Mouse (Mus musculus): ENCODE measurements at regions not wholly inside any gene's neighbourhood (a gene's known extent, or its start where the extent isn't known, plus 50 kb on each side); places are given as distances from the start of the nearest gene placed in this dataset.

DNA sequence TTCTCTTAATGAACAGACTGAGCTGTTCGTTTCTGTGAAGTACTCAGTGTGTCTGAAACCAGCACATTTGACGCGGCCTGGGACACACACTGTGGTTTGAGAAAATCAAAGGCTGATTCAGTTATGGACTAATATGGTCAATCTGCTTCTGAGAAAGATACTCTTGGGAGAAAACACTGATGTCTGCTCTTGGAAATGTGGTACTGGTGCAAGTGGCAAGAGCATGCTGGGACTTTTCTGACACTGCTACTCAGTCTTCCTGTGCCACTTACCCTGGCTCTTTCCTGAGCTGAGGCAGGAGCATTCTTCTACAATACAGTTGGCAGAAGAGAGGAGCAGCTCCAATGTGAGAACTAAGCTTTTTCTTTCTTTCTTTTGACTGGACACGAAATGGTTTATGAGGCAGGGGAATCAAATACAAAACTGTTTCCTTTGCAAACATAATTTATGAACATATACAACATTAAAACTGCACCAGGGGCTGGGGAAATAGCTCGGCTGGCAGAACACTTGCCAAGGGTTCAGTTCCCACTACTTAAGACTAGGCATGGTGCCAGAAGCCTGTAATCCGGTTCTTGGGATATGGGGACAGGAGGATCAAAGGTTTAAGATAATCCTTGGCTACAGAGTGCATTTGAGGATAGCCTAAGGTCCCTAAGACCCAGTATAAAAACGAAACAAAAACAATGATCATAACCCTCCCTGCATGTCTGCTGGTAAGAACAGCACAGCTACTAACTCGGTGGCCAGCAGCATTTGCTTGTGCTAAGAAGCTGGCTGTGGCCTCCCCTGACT, 173.7 kb upstream of the Klf14 start:
- no peak for TF ChIP-seq CTCF (IDR thresholded peaks at IDR 0.05; ENCODE audit: low read depth)
- Histone ChIP-seq H3K4me1 (replicated peaks; ENCODE audit: control insufficient read depth, insufficient read depth, low read length) (no peaks in the 10 kb centered on the region; the same call in 1 of the 2 replicates), H3K4me2 (replicated peaks; ENCODE audit: low read depth) (no peak overlapping the region; the same call in 1 of the 2 replicates), H3K9ac (ENCODE audit: low read depth, low read length) (no peak overlapping the region), H3K9me3 (ENCODE audit: control insufficient read depth) (no peaks in the 10 kb centered on the region), H3K27me3 (replicated peaks; ENCODE audit: control insufficient read depth, insufficient read depth, low read length) (no peaks in the 10 kb centered on the region), H3K36me3 (ENCODE audit: control insufficient read depth, insufficient read depth) (no peaks in the 10 kb centered on the region), H3K4me3 (ENCODE audit: low read depth, low read length) (no peak overlapping the region), H3K27ac (ENCODE audit: low read depth, low read length) (no peak overlapping the region)
- ATAC-seq, result no peak; the same call in 1 of the 2 replicates
- 52% methylated on average over 8 of the region's 8 CpGs for WGBS

DNA sequence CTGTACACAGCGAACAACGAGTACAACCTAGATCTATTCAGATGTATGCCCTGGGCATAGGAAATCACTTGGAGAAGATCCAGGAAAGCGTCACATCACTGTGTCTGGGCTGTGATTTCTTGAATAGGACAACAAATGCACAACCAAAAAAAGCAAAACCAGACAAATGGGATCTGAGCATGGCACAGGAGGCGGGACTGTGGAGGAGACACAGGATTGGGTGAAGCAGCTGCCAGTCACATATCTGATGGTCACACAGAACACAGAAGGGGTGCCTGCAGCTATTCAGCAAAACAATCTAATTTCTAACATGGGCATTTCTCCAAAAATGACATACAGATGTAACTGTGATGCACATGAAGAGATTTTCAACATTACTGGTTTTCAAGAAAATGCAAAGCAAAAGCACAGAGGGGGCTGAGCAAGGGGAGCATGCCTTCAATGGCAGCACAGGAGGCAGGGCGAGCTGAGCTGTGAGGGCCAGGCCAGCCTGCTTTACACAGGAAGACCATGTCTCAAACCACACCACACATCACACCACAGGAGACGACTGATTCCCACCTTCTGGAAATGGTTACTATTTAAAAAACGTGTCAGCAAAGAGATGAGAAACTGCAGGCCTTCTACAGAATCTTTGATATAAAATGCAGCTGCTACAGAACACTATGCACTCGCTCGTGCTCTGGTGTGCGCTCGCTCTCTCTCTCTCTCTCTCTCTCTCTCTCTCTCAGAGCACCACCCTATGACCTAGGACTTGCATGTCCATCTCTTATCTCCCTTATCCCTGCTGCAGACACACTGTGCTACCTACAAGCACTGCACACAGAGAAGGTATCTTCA, 175.2 kb upstream of the Klf14 start:
- Histone ChIP-seq H3K9ac (ENCODE audit: low read depth, low read length) (no peak overlapping the region), H3K27ac (ENCODE audit: low read depth, low read length) (no peak overlapping the region), H3K4me1 (replicated peaks; ENCODE audit: control insufficient read depth, insufficient read depth, low read length) (no peaks in the 10 kb centered on the region; the same call in 1 of the 2 replicates), H3K4me3 (ENCODE audit: low read depth, low read length) (no peak overlapping the region), H3K9me3 (ENCODE audit: control insufficient read depth) (no peaks in the 10 kb centered on the region), H3K36me3 (ENCODE audit: control insufficient read depth, insufficient read depth) (no peaks in the 10 kb centered on the region), H3K4me2 (replicated peaks; ENCODE audit: low read depth) (no peak overlapping the region), H3K27me3 (replicated peaks; ENCODE audit: control insufficient read depth, insufficient read depth, low read length) (no peaks in the 10 kb centered on the region)
- ATAC-seq, result no peak
- no peak for TF ChIP-seq CTCF (IDR thresholded peaks at IDR 0.05; ENCODE audit: low read depth)
- 81% methylated on average over 11 of the region's 11 CpGs for WGBS

DNA sequence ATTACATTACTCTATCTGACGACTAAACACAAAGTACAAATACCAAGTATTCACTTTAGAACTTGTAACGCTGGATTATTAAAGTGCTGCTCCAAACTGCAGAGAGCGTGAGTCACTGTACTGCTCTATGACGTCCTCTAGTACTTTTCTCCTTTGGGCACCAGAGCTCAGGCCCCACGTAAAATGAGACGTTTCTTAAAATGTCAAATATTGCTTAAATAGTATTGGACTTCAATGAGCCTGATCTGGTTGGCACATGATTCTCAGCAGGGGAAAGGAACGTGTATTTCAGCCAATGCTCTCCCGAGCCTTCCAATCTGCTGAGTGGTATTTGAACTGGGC, 175.8 kb upstream of the Klf14 start:
- no peaks in the 10 kb centered on the region for H3K4me1 ChIP-seq (replicated peaks; ENCODE audit: control insufficient read depth, insufficient read depth, low read length)
- no peaks in the 10 kb centered on the region for H3K9me3 ChIP-seq (ENCODE audit: control insufficient read depth)
- H3K9ac ChIP-seq (ENCODE audit: low read depth, low read length), result no peak overlapping the region
- H3K36me3 ChIP-seq (ENCODE audit: control insufficient read depth, insufficient read depth), result no peaks in the 10 kb centered on the region
- 74% methylated on average over 8 of the region's 8 CpGs for WGBS
- TF ChIP-seq CTCF (IDR thresholded peaks at IDR 0.05; ENCODE audit: low read depth), result no peak
- no peak for ATAC-seq
- H3K4me2 ChIP-seq (replicated peaks; ENCODE audit: low read depth), result no peak overlapping the region
- no peak overlapping the region for H3K27ac ChIP-seq (ENCODE audit: low read depth, low read length)
- H3K4me3 ChIP-seq (ENCODE audit: low read depth, low read length), result no peak overlapping the region
- H3K27me3 ChIP-seq (replicated peaks; ENCODE audit: control insufficient read depth, insufficient read depth, low read length), result no peaks in the 10 kb centered on the region

DNA sequence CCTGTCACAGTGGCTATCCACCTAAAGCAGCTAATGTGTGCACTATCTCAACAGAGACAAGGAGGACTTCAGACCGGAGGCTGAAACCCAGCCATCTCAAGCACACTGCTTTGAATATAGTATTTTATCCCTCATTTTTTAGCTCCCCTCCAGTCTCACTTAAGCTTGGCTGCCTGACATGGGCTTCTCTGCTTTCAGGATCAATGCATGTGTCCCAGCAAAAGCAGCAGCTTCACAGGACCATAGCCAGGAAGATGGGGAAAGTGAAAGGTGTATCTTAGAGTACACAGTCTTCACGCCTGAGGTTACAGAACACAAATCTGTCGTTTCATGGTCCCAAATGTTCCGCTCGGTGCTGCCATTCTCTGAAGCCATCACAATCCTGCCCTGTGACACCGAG, 176.7 kb upstream of the Klf14 start:
- H3K36me3 ChIP-seq (ENCODE audit: control insufficient read depth, insufficient read depth), result no peaks in the 10 kb centered on the region
- no peak for ATAC-seq
- no peak overlapping the region for H3K4me2 ChIP-seq (replicated peaks; ENCODE audit: low read depth)
- no peaks in the 10 kb centered on the region for H3K27me3 ChIP-seq (replicated peaks; ENCODE audit: control insufficient read depth, insufficient read depth, low read length)
- H3K27ac ChIP-seq (ENCODE audit: low read depth, low read length), result no peak overlapping the region
- no peaks in the 10 kb centered on the region for H3K9me3 ChIP-seq (ENCODE audit: control insufficient read depth)
- H3K4me1 ChIP-seq (replicated peaks; ENCODE audit: control insufficient read depth, insufficient read depth, low read length), result no peaks in the 10 kb centered on the region
- 86% methylated on average over 6 of the region's 6 CpGs for WGBS
- H3K4me3 ChIP-seq (ENCODE audit: low read depth, low read length), result no peak overlapping the region
- no peak for TF ChIP-seq CTCF (IDR thresholded peaks at IDR 0.05; ENCODE audit: low read depth)
- H3K9ac ChIP-seq (ENCODE audit: low read depth, low read length), result no peak overlapping the region

DNA sequence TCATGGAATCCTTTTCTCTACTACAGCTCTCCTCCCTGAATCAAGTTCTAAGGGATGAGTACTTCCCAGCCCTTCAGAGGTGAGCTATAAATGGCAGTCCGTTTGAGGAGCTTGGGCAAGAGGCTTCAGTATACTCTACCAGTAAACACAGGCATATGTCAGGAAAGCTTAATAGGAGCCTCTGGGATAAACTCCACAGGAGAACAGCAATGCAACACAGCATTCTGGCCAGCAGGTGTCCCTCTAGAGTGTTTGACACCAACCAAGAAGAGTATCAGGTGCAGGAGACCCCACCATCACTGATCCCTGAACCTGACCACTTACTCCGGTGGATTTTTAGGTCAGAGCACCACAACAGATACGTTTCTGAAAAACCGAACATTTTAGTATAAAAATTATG, 178.0 kb upstream of the Klf14 start:
- 61% methylated on average over 4 of the region's 4 CpGs for WGBS
- TF ChIP-seq CTCF (IDR thresholded peaks at IDR 0.05; ENCODE audit: low read depth), result peak; percentile 77
- Histone ChIP-seq H3K4me3 (ENCODE audit: low read depth, low read length) (no peak overlapping the region), H3K9ac (ENCODE audit: low read depth, low read length) (no peak overlapping the region), H3K4me1 (replicated peaks; ENCODE audit: control insufficient read depth, insufficient read depth, low read length) (no peaks in the 10 kb centered on the region), H3K4me2 (replicated peaks; ENCODE audit: low read depth) (no peak overlapping the region), H3K27ac (ENCODE audit: low read depth, low read length) (no peak overlapping the region), H3K27me3 (replicated peaks; ENCODE audit: control insufficient read depth, insufficient read depth, low read length) (no peaks in the 10 kb centered on the region), H3K9me3 (ENCODE audit: control insufficient read depth) (no peaks in the 10 kb centered on the region), H3K36me3 (ENCODE audit: control insufficient read depth, insufficient read depth) (no peaks in the 10 kb centered on the region)
- ATAC-seq, result peak; percentile 31

DNA sequence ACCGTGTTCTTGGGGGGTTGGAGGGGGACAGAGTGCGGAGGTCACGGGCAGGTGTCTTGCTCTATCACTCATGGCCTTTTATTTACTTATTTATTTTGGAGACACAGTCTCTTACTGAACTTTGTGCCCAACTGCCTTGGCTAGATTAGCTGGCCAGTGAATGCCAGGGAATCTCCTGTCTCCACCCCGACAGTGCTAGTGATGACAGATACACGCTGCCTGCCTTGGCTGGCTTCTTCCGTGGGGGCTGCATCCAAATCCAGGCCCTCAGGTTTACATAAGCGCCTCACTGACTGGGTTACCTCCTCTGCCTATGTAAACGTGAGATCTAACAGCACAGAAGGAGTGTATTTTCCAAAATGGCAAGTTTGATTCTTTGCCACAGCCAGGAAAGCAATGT, 178.5 kb upstream of the Klf14 start:
- no peaks in the 10 kb centered on the region for H3K36me3 ChIP-seq (ENCODE audit: control insufficient read depth, insufficient read depth)
- no peak overlapping the region for H3K27ac ChIP-seq (ENCODE audit: low read depth, low read length)
- H3K4me2 ChIP-seq (replicated peaks; ENCODE audit: low read depth), result no peak overlapping the region
- WGBS, result 70% methylated on average over 8 of the region's 8 CpGs
- H3K27me3 ChIP-seq (replicated peaks; ENCODE audit: control insufficient read depth, insufficient read depth, low read length), result no peaks in the 10 kb centered on the region
- no peak for TF ChIP-seq CTCF (IDR thresholded peaks at IDR 0.05; ENCODE audit: low read depth)
- no peak overlapping the region for H3K4me3 ChIP-seq (ENCODE audit: low read depth, low read length)
- ATAC-seq, result no peak
- no peak overlapping the region for H3K9ac ChIP-seq (ENCODE audit: low read depth, low read length)
- no peaks in the 10 kb centered on the region for H3K4me1 ChIP-seq (replicated peaks; ENCODE audit: control insufficient read depth, insufficient read depth, low read length)
- H3K9me3 ChIP-seq (ENCODE audit: control insufficient read depth), result no peaks in the 10 kb centered on the region
